Mouse (Mus musculus) common myeloid progenitor, adult 5-6 weeks (primary cell): ENCODE data around the gene Tnni3. TPM values are rescaled to one million over a fixed set of nuclear protein-coding genes. Genes with fewer than 3 reads are reported as not detected.

Experiments used
- ATAC-seq: replicated peaks from 2 replicates; pipeline ENCODE4 v1.8.0; 2016; ENCODE audit warnings: low read depth, mild to moderate bottlenecking, moderate TSS enrichment, inconsistent platforms; ENCODE audit not compliant: poor library complexity, severe bottlenecking
- total RNA-seq: library from RNA; stranded (forward); fragments of 200-1000, 187-1606 nt; gene quantifications from 2 replicates; pipeline ENCODE4 v1.2.3, GENCODE M21; 2017

Tnni3 gene
- total RNA-seq, 1 experiment from 2014 or later, result 1.9 TPM

DNA sequence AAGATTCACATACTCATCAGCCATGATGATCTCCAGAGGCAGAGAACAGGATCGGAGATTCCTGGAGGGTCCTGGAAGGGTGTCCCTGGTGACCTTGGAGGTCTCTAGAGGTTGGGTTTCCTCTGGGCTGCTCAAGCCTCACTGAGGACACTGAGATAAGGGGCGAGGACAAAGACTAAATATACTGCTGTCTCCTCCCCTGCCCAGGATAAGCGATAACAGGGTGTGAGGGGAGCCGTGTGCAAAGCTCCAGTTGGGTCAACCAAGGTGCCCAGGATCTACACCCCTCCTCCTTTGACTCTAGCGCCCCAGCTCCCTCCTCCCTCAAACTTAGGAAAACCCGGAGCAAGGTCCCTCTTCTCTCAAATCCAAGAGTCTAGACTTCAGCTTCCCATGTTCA is 1.7 kb downstream of the Tnni3 start:
- no peak for ATAC-seq

DNA sequence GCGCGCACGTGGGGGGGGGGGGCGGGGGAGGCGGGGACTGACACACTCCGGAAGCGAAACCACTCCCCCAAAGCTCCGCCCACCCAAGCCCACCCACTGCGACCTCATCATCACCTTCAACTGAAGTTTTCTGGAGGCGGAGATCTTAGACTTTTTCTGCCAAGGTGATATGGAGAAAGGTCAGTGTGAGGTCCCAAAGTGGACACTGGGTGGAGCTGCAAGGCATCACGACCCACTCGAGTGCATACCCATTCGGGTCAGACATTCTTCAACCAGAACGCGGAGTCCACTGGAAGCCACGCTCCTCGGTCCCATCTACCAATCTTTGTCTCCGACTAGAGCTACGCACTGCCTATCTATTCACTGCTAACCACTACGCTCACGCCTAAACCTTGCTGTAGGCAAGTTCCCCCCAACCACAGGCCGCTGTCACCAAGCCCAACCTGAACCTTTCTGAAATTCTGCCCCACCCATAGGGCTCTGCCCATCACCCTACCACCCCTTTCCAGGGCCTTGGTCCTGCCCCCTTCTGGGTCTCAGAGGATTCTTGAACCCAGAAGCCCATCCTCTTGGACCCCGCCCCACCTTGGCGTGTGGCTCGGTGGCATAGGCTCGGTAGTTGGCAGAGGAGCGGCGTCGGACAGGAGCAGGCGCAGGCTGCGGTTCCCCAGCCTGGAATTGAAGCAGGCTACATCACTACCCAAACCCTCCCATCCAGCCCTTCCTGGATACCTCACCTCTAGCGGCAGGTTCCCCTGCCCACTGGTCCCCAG is 2.6 kb downstream of the Tnni3 start:
- ATAC-seq, result no peak

DNA sequence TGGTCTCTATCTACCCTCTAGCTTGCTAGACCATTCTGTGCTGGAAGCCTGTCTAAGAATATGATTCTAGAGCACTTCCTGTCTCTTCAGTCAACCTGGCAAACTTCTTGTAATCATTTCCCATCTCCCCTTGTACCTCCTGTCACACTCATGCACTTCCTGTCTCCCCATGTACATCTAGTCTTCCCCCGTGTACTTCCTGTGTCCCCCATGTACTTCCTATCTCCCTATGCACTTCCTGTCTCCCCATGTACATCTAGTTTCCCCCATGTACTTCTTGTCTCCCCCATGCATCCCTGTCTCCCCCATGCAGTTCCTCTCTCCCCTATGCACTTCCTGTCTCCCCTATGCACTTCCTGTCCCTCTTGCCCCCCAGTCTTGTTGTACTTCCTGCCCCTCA is 5.5 kb downstream of the Tnni3 start:
- no peak; the same call in 1 of the 2 replicates for ATAC-seq

DNA sequence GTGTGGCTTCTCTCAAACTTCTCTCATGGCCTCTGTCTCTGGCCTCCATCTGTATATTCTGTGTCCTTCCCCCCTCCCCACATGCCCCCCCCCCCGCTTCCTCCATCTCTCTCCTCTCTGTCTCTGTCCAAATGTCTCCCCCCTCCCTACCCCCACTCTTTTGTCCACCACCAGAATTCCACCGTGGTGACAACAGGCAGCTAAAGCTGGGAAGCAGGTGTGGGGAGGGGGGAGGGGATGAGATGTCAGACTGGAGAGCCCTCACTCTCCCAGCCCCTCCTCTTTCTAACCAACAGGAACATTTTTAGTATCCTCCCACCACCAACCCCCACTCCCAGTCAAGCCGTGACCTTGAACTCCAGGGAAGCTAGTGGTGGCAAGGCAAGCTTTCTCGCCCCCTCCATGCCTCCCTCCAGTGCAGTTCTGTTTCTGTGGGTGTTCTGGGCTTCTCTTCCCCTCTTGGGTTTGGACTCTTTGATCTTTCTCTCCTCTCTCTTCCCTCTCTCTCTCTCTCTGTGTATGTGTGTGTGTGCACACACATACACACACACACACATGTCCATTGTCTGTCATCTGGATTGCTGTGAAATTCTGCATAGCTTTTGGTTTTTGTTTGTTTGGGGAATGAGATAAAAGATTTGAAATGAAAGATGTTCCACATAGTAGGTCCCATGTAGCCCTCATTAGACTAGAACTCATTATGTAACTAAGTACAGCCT is 7.5 kb downstream of the Tnni3 start, which contains the start of gene Tnnt1:
Gene Tnnt1, minus strand, starts transcription at position 51 of the 719 bp plus-strand sequence.
- ATAC-seq, result no peak

DNA sequence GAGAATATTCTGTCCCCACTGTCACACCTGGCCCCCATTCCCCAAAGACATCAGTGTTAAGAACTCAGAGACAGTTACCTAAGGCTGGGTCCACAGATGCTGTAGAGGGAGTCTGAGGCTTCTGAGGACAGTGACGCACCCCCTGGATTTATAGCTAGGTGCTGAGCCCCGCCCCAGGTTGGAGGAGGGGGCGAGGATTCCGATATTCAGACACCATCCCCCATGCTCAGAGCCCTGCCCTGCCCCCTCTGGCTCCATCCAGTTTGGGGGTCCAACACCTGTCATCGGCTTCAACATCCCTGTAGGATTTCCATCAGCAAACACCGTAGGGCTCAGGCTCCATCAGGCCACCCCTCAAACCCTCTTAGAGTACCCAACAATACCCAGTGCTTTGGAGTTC is 8.2 kb downstream of the Tnni3 start:
- no peak for ATAC-seq

DNA sequence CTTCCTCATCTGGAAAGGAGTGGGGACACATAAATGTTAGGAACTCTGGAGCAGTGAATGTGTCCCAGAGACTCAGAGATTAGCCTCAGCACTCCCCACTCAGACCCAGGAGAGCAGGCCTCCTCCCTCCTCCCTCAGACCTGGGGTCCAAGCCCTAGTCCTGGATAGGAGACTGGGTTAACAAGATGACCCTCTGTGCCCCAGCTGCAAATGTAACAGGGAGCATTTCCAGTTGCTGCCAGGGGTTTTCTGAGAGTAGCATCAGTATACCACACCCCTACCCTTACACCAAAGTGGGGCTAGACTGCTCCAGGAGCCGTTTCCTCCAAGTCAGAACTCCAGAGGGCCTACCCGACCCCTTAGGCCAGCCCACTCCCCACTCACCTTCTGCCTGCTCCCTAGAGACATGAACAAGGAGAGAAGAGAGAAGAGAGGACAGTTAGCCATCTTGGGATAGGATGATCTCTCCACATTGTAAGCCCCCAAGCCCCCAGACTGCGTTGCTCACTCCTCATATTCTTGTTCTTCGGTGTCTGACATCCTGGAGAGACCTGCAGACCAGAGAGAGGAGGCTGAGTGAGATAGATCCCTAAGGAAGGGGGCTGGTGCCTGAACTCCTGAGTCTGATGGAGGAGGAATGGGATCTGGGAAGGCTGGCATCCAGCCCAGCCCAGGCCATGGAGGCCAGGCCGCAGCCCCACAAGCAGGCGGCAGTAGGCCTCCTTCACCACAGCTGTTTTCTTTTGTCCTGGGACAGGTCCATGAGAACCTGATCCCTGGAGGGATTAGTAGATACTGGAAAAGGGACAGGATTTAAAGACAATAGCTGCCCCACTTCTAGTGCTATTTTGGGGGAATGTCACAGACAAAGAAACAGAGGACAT is 10.0 kb downstream of the Tnni3 start:
- no peak for ATAC-seq

DNA sequence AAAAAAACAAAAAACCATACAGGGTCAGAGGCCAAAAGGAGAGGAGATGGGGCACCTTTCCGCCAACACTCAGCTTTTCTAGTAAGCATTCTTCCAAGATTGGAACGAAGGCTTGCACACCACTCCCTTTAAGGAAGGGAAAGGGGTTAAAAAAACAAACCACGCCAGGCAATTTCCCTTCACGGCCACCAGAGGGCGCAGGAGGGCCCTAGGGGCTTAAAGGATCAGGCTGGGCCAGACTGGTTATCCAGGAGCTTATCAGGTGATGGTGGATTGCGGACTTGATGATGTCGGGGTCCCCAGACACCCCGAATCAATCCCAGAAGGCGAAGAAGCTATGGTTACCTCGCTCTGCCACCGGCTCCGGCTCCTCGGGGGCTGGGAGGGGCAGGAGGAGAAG is 10.8 kb downstream of the Tnni3 start:
- ATAC-seq, result peak; percentile 38

DNA sequence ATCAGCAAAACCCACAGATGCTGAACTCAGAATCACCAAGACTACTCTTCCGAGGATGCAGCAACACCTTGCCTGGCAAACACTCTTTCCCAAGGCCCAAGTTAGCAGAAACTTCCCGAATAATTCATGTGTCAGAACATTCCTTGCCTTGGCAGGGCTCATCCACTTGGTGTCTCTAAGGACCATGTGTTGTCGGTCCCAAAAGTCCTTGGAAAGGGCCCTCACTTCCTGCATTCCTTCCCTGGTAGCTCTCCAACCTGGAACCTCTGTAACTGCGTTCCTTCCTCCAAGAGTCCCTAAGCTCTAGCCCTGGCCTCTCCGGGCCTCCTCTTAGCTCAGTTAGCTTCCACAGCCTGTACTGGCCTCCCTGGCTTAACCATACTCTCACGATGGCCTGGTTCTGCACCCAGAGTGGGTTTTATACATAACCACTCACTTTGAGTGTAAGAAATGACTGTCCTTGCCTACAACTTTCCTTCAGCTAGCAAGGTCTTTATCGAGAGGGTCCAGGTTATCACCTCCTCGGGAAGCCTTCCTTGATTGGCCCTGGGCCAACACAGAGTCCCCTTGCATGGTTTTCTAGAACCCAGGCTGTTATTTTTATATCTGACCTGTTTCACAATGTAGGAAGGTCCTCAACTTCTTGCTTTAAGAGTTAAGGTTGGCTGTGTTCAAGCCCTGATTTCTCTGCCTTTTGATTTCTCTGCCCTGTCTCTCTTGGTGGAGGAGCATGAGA is 12.4 kb downstream of the Tnni3 start:
- ATAC-seq, result no peak

DNA sequence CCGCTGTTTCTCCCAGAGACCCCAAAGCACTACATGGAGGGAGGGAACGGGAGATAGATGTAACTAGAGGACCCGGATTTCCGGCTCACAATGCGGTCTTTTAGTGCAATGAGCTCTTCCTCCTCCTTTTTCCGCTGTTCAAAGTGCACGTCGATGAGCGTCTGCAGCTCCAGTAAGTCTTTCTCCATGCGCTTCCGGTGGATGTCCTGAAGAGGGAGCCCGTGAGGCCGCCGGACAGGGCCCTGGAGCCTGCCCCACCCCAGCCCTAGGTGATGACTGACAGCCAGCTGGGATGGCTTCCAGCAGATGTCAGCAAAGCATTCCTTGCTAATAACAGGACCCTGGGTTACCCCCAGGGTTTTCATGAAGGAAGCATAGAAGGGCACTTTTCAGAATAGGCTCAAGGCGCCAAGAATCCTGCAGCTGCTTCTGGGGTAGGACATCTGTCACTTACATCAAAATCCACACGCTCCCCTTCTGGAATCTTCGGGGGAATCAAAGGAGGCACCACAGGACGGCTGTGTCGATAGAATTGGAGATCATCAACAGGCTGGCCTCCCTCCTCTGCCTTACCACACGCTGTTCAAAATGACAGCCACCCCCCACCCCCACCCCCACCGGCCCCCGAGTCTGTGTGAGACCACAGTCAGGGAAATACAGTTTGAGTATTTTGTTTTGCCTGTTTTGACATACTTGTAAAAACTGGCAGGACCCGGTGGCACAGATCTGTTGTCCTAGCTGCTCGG is 14.0 kb downstream of the Tnni3 start:
- peak; percentile 77 for ATAC-seq

DNA sequence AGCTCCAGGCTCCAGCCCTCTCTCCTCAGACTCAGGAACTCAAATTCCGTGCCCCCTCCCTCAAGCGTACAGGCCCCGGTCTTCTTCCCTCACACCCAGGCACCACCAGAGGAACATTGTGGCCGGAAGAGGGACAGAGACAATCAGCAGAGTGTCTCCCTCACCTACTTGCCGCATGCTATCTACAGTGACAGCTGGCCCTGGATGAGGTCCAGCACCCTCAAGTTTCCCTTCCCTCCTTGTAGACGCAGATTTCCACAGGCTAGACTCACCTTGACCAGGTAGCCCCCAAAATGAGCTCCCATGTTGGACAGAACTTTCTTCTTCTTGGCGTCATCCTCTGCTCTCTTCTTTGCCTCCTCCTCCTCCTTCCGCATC is 15.3 kb downstream of the Tnni3 start:
- ATAC-seq, result peak; percentile 48

DNA sequence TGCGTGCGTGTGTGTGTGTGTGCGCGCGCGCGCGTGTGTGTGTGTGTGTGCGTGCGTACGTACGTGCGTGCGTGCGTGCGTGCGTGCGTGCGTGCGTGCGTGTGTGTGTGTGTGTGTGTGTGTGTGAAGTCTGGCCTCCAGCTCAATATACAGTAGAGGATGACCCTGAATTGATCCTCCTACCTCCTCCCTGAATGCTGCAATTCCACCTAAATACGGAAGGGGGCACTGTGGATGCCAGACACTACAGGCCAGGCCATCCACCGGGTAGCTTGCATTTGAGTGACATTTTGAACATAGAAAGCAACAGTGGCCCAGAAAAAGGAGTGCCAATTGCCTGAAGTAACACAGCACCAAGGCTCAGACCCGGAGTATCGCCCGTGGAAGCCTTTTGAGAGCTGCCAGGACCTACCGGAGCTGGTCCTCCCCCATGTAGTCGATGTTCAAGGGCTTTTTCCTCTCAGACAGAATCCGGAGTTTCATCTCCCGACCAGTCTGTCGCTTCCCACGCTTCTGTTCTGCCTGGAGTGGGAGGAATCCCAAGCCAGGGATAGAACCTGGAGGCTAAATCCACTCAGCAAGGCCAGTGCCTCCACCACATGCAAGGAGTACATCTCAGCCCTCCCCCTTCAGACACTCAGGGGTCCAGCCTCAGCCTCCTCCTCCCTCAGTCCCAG is 15.8 kb downstream of the Tnni3 start:
- no peak for ATAC-seq

DNA sequence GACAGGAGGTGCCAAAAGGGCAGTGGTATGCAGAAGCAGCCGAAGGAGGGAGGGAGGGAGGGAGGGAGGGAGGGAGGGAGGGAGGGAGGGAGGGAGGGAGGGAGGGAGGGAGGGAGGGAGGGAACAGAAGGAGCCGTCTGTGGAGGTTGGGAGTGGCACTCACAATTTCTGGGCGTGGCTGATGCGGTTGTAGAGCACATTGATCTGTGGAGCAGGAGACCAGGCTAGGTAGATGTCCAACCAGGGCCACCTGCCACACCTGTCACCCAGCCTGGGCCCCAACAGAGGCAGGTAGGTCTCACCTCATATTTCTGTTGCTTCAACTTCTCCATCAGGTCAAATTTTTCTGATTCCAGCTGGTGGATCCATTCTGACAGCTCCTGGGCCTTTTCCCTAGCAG is 16.8 kb downstream of the Tnni3 start:
- no peak for ATAC-seq

DNA sequence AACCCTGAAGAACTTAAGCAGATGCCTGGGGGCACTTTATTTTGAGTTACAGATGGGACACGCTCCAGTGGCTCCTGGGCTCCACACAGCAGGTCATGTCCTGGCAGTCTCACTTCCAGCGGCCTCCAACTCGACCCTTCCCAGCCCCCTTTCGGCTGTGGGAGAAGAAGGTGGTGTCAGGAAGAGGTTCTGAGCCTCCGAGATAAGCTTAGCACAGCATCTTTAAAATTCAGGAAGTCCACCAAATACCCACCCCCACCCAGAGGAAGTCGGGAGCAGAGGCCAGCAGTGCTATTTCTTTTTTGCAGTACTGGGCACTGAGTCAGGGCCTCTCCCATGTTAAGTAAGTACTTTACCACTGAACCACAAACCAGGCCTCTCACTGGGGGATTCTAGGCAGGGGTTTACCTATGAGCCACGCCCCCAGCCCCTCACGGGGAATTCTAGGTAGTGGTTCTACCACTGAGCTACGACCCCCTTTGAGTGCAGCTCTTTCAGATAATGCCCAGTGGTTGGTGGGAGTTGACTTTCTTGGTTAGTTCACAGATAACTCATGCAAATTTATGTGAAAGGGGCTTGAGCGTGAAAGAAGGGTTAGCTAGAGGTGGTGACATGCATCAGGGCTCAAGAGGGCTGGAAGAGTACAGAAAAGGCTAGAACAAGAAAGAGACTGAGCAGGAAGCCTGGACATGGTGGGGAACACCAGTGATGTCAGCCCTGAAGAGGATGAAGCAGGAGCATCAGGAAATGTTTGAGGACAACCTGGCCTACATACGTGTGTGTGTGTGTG is 19.2 kb downstream of the Tnni3 start:
- ATAC-seq, result peak; percentile 26

DNA sequence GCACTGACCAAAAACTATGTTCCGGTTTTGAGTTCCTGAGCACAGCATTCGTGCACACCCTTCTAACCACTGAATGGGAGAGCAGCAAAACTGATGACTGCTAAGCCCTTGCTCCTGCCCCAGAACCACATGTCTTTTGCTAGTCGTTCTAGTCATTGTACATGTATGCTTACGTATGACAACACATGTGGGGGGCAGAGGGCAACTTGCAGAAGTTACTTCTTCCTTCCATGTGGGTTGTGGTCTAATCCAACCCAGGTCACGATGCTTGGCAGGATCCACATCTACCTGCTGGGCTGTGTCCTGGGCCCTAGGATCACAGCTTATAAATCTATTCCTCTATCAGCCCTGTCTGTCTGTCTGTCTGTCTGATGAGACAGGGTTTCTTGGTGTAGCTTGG is 20.2 kb downstream of the Tnni3 start:
- peak; percentile 9; the same call in 1 of the 2 replicates for ATAC-seq

DNA sequence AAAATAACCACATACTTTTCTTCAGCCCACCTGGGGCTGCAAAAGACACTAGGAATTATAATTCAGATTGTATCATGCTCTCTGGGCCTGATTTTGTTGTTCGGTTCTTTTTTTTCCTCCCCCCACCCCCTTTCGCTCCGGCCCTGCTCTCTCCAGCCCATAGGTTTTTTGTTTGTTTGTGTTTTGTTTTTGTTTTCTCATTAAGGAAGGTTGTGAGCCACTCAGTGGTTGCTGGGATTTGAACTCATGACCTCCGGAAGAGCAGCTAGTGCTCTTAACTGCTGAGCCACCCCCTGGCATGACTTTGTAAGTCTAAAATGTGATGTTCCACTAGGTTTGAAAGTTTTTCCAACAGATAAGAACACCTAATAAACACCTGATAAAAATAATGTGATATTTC is 20.9 kb downstream of the Tnni3 start:
- no peak for ATAC-seq

DNA sequence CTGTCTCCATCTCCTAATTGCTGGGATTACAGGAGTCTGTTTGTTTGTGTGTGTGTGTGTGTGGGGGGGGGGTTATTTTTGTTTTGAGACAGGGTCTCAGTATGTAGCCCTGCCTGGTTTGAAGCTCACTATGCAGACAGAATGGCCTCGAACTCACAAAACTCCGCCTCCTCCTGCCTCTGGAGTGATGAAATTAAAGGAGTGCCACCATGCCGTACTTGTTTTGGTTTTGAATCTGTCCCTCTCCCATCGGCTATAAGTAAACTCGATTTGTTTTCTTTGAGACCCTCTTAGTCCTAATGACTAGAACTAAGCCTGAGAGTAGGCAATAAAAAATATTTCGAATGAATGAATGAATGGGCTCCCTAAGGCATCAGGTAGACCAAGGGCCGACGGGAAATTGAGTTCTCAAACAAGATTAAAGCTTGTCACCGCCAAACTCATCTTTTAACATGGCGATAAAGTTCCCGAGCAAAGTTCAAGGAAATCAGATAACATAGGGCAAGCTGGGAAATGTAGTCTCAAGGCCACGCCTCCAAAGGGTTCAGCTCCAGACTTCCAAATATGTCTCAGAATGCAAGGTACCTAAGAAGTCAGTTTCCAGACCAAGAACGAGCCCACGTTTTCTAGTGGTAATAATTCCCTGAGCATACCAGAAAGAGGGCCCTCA is 21.5 kb downstream of the Tnni3 start:
- ATAC-seq, result no peak

DNA sequence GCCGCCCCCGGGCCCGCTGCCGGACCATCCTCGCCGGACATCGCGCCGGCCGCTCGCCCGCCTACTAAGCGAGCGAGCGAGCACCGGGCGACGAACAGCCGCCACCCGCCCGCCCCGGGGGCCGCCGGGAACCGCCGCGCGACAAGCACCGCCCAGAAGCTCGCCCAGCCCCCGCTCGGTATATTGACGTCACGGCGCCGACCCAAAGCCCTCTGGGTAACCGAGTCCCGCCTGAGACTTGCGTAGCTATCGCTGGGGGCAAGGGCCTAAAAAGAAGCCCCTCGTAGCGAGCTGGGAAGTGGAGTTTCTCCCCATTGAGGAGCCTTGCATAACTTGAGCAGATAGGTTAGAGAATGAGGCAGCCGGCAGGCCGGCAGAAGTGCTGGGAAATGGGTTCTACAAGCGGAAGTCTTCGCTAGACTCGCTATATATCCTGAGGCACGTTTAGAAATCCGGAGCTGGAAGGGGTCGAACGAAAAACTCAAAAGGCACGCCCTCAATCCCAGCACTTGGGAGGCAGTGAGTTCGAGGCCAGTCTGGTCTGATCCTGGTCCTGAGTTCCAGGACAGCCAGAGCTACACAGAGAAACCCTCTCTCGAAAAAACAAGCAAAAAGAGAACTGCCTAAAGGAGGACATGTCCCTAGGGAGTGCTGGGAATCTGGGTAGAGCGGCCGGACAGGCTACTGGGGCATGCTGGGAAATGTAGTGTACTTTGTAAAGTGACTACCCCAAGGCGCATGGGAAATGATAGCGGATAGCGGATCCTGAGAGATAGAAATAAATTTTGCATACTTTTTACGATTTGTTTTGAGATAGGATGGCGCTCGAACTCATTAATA is 22.3 kb downstream of the Tnni3 start, which contains the start of gene Ppp1r12c:
Gene Ppp1r12c, minus strand, starts transcription at position 123 of the 840 bp plus-strand sequence.
- peak; percentile 72 for ATAC-seq
